9 mouse cellular contexts compared by ENCODE assay signal in the genomic region with DNA sequence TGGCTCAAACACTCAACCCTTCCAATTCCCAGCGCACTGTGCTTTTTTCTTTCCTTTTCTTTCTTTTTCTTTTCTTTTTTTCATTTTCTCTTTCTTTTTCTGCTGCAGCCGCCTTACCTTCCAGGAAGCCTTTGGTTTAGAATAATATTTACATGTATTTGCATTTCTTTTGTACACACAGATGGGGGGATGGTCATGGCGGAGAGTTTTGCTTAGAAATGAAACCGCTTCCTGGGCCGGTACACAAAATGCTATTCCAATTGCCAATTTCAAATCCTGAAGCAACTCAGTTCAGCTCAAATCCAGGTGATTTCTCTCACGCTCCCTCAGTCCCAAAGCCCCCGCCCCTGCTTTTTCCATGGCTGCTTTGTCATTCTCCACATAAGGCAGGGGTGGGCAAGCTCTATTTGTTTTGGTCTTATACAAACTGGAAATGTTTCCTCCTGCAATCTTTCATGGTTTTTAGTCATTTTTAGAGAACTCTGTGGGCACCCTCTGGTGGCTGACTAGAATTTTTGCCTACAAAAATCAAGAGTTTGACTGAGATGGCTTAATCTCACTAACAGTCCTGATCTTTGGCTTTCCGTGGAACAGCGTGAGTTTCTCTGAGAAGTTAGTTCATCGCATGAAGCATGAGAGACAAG.
A peak's percentile ranks its signal among the peaks of the same experiment; 100 is the strongest.
DNase-seq lines count a peak whose midpoint lies in the region; ATAC-seq and TF ChIP-seq lines count a peak whose summit lies in the region.
"Had no signal": no experiment of that assay in that cellular context is flagged by ENCODE, and none has a peak within 500 bp of the region (broad histone marks: within the 10 kb centered on the region; RNA-seq: fewer than 3 reads in every experiment).

No protein-coding gene starts in this region.

- WGBS in heart, adult 2 months = 73% methylated on average over 10 of the region's 10 CpGs
- 43% methylated on average over 10 of the region's 10 CpGs for WGBS in forebrain, embryonic 15.5 days
- WGBS in midbrain, embryonic 12.5 days = 65% methylated on average over 10 of the region's 10 CpGs

- no peaks in the 10 kb centered on the region for H3K79me2 ChIP-seq in heart, adult 2 months (replicated peaks; ENCODE audit: control insufficient read depth, insufficient read depth, low read length)

- no peaks in the 10 kb centered on the region for H3K36me3 ChIP-seq in heart, adult 2 months (ENCODE audit: control insufficient read depth, insufficient read depth, low read length)
- H3K36me3 ChIP-seq in forebrain, embryonic 15.5 days = no peaks in the 10 kb centered on the region
- no peaks in the 10 kb centered on the region for H3K36me3 ChIP-seq in midbrain, embryonic 12.5 days

- TF ChIP-seq CTCF in heart, adult 2 months (IDR thresholded peaks at IDR 0.05) = peak; percentile 62

- no peaks in the 10 kb centered on the region for H3K9me3 ChIP-seq in forebrain, embryonic 15.5 days
- H3K9me3 ChIP-seq in midbrain, embryonic 12.5 days = no peaks in the 10 kb centered on the region

- H3K4me3 ChIP-seq in heart, adult 2 months = no peak overlapping the region
- H3K4me3 ChIP-seq in forebrain, embryonic 15.5 days = peak overlapping the region; percentile 22; the same call in 1 of the 2 replicates
- H3K4me3 ChIP-seq in midbrain, embryonic 12.5 days = no peak overlapping the region
- H3K4me3 ChIP-seq: megakaryocyte, embryonic 14.5 days had no signal

- H3K9ac ChIP-seq in heart, adult 2 months (ENCODE audit: low read depth, low read length) = no peak overlapping the region
- peak overlapping the region; percentile 33; the same call in 1 of the 2 replicates for H3K9ac ChIP-seq in forebrain, embryonic 15.5 days (replicated peaks)
- no peak overlapping the region for H3K9ac ChIP-seq in midbrain, embryonic 12.5 days (replicated peaks)

- no peaks in the 10 kb centered on the region for H3K4me1 ChIP-seq in heart, adult 2 months (ENCODE audit: control insufficient read depth, insufficient read depth, low read length)
- H3K4me1 ChIP-seq in forebrain, embryonic 15.5 days = peaks cover 28% of the 10 kb centered on the region
- H3K4me1 ChIP-seq in midbrain, embryonic 12.5 days = peaks cover 20% of the 10 kb centered on the region
- H3K4me1 ChIP-seq: megakaryocyte, embryonic 14.5 days had no signal

- H3K4me2 ChIP-seq in forebrain, embryonic 15.5 days (replicated peaks) = peak overlapping the region; percentile 39
- no peak overlapping the region for H3K4me2 ChIP-seq in midbrain, embryonic 12.5 days (replicated peaks)

- intact Hi-C loops in heart, adult 2 months (cut with DNase I) = loop anchor here (2.0 to 5.0 kb wide), 3 partner anchors 148 to 256 kb away; no protein-coding TSS in a partner anchor

- H3K27ac ChIP-seq in heart, adult 2 months = no peak overlapping the region
- peak overlapping the region; percentile 74 for H3K27ac ChIP-seq in forebrain, embryonic 15.5 days (replicated peaks)
- H3K27ac ChIP-seq in midbrain, embryonic 12.5 days (replicated peaks) = peak overlapping the region; percentile 35; the same call in 1 of the 2 replicates

- TF ChIP-seq POLR2A in heart, adult 2 months (IDR thresholded peaks at IDR 0.05; ENCODE audit: insufficient read depth, low read depth, low read length) = no peak

- no peaks in the 10 kb centered on the region for H3K27me3 ChIP-seq in heart, adult 2 months (ENCODE audit: control insufficient read depth, insufficient read depth, low read length)
- no peaks in the 10 kb centered on the region for H3K27me3 ChIP-seq in forebrain, embryonic 15.5 days
- H3K27me3 ChIP-seq in midbrain, embryonic 12.5 days = 0 out of 2 replicates have a peak, but pooled peaks cover 3% of the 10 kb centered on the region
- H3K27me3 ChIP-seq: megakaryocyte, embryonic 14.5 days had no signal

- no peak for DNase-seq in heart, adult 2 months
- no peak for DNase-seq in heart, adult 11 months
- peak; percentile 36 for DNase-seq in MN1 (ENCODE audit: low spot score)
- peak; percentile 44 for DNase-seq in kidney, postnatal 14 days
- DNase-seq in thymus, postnatal 25 days = peak; percentile 57

- TF ChIP-seq EP300 in heart, adult 2 months (IDR thresholded peaks at IDR 0.05; ENCODE audit: insufficient read depth, low read depth, low read length) = no peak

- peak; percentile 70 for ATAC-seq in forebrain, embryonic 15.5 days (replicated peaks)
- ATAC-seq in midbrain, embryonic 12.5 days (ENCODE audit: low FRiP score, low read depth) = 0 out of 2 replicates have a peak, but pooled peaks have one; percentile 38
- no peak for ATAC-seq in erythroid progenitor cell, adult 5-6 weeks (replicated peaks; ENCODE audit: low FRiP score, poor library complexity, severe bottlenecking)

Comparison
In these comparisons a context has a peak if more than half of its experiments do, and no peak if none do; other contexts are left out.
1. DNase-seq: peak in MN1 (single experiment), kidney, postnatal 14 days (single experiment) and thymus, postnatal 25 days (single experiment); none in heart, adult 2 months (0 of 2) and heart, adult 11 months (single experiment).